Mouse (Mus musculus): Measurements from ENCODE around the gene Zfand2b. TPM values are rescaled to one million over a fixed set of nuclear protein-coding genes. Genes with fewer than 3 reads are reported as not detected.

Gene Zfand2b
- polyA plus RNA-seq (2014; fragmentation: Nextera tagmentation; extraction: Ambion mirVana), result 41.0 and 43.4 TPM in 2 replicates

DNA sequence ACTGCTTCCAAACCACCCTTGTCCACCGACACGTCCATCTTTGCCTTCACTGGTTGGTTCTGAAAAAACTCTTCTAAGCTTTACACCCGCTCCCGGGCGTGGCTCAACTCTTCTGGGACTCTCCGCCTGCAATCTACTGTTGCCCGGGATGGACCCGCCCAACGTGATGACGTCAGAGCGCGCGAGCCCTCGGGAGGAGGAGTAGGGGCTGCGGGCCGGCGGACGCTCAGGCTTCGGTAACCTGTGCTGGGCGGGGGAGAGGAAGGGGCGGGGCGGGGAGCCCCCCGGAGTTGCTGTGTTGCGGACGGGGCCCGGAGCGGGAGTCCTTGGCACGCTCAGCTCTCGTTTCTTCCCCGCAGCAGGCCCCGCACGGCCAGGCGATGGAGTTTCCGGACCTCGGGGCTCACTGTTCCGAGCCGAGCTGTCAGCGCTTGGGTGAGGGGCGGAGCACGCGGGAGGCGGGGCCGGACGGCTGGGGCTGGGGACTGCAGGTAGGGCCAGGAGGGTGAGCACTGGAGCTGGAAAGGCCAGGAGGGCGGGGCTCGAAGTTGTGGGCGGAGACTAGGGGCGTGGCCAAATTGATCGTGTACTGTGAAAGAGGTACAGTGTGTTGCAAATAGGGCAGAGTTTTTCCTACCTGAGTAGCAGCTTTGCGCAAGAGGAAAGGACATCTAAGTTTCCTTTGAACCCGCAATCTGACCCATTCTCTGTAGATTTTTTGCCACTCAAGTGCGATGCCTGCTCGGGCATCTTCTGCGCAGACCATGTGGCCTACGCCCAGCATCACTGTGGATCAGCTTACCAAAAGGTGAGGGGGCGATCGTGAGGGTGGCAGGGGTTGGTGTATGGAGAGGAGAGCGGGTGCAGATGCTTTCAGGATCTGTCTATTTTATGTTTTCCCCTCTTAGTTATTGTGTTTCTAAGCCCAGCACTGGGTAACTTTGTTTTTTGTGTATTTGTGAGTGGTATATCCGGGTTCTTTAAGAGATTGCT lies at the start of gene Zfand2b:
Zfand2b (plus strand) TSS at position 175 of the 993 bp plus-strand sequence.
- Histone ChIP-seq H3K9ac (replicated peaks; ENCODE audit: low read depth, low read length) (peak within 1 kb of the TSS; percentile 34; the same call in 1 of the 2 replicates), H3K9me3 (ENCODE audit: control insufficient read depth, low read depth, low read length) (no peaks in the 10 kb centered on the region), H3K36me3 (ENCODE audit: control insufficient read depth, insufficient read depth, low read length) (peaks cover 30% of the 10 kb centered on the region), H3K4me1 (ENCODE audit: control insufficient read depth, insufficient read depth, low read length) (peaks cover 3% of the 10 kb centered on the region), H3K4me2 (replicated peaks; ENCODE audit: low read depth, low read length) (peak within 1 kb of the TSS; percentile 55), H3K27me3 (ENCODE audit: control insufficient read depth, insufficient read depth, low read length) (no peaks in the 10 kb centered on the region), H3K4me3 (ENCODE audit: low read depth, low read length) (peak within 1 kb of the TSS; percentile 59), H3K27ac (ENCODE audit: low read length) (peak within 1 kb of the TSS; percentile 75; the same call in 1 of the 2 replicates)
- under 1% methylated on average over 57 of the region's 59 CpGs for WGBS
- peak; percentile 97 for ATAC-seq (ENCODE audit: insufficient number of reproducible peaks, insufficient read depth, low FRiP score, low read depth)

- Histone ChIP-seq H3K4me1 (ENCODE audit: control insufficient read depth, insufficient read depth, low read length) (peaks cover 6% of the 10 kb centered on the region; the same call in 1 of the 2 replicates), H3K4me2 (replicated peaks; ENCODE audit: low read depth, low read length) (no peak overlapping the region), H3K4me3 (ENCODE audit: low read depth, low read length) (no peak overlapping the region), H3K9me3 (ENCODE audit: control insufficient read depth, low read depth, low read length) (no peaks in the 10 kb centered on the region), H3K27ac (ENCODE audit: low read length) (no peak overlapping the region), H3K27me3 (ENCODE audit: control insufficient read depth, insufficient read depth, low read length) (no peaks in the 10 kb centered on the region), H3K36me3 (ENCODE audit: control insufficient read depth, insufficient read depth, low read length) (no peaks in the 10 kb centered on the region), H3K9ac (replicated peaks; ENCODE audit: low read depth, low read length) (no peak overlapping the region)
- WGBS, result 76% methylated on average over 3 of the region's 3 CpGs
- ATAC-seq (ENCODE audit: insufficient number of reproducible peaks, insufficient read depth, low FRiP score, low read depth), result no peak
Observed at GRCm38 (mm10) chr1:75122211-75122610, 46.2 kb upstream of the Zfand2b start.

GRCm38 (mm10) chr1:75124346-75125321 lies 43.8 kb upstream of the Zfand2b start, which contains the start of gene Nhej1:
Gene Nhej1 (minus strand): TSS chr1:75125200.
- Histone ChIP-seq H3K27me3 (ENCODE audit: control insufficient read depth, insufficient read depth, low read length) (no peaks in the 10 kb centered on the region), H3K36me3 (ENCODE audit: control insufficient read depth, insufficient read depth, low read length) (no peaks in the 10 kb centered on the region), H3K4me1 (ENCODE audit: control insufficient read depth, insufficient read depth, low read length) (peaks cover 6% of the 10 kb centered on the region; the same call in 1 of the 2 replicates), H3K9me3 (ENCODE audit: control insufficient read depth, low read depth, low read length) (no peaks in the 10 kb centered on the region), H3K4me3 (ENCODE audit: low read depth, low read length) (peak within 1 kb of the TSS; percentile 27), H3K9ac (replicated peaks; ENCODE audit: low read depth, low read length) (peak within 1 kb of the TSS; percentile 33; the same call in 1 of the 2 replicates), H3K27ac (ENCODE audit: low read length) (peak within 1 kb of the TSS; percentile 94), H3K4me2 (replicated peaks; ENCODE audit: low read depth, low read length) (peak within 1 kb of the TSS; percentile 46)
- peak; percentile 95 for ATAC-seq (ENCODE audit: insufficient number of reproducible peaks, insufficient read depth, low FRiP score, low read depth)
- 1% methylated on average over 56 of the region's 56 CpGs for WGBS

DNA sequence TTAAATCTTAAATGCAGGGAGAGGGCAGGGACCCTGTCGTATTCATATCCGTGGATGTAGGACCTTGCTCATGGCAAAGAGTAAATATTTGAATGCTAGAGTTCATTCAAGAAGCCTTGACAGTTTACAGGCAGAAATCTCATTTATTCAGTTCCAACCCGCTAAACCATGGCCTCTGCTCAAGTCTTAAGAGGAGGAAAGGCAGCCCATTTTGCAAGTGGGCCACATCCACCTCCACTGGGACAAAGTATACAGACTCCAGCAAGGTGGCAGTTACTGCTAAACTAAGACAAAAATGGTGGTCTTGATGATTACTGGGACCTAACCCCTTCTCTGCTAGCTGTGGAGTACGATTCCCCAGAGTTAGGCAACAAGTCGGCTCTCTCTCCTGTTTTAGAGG lies 43.0 kb upstream of the Zfand2b start:
- WGBS, result 27% methylated on average over 5 of the region's 5 CpGs
- Histone ChIP-seq H3K9ac (replicated peaks; ENCODE audit: low read depth, low read length) (no peak overlapping the region), H3K4me3 (ENCODE audit: low read depth, low read length) (peak overlapping the region; percentile 27), H3K4me1 (ENCODE audit: control insufficient read depth, insufficient read depth, low read length) (peaks cover 6% of the 10 kb centered on the region; the same call in 1 of the 2 replicates), H3K27me3 (ENCODE audit: control insufficient read depth, insufficient read depth, low read length) (no peaks in the 10 kb centered on the region), H3K4me2 (replicated peaks; ENCODE audit: low read depth, low read length) (peak overlapping the region; percentile 41), H3K36me3 (ENCODE audit: control insufficient read depth, insufficient read depth, low read length) (no peaks in the 10 kb centered on the region), H3K9me3 (ENCODE audit: control insufficient read depth, low read depth, low read length) (no peaks in the 10 kb centered on the region), H3K27ac (ENCODE audit: low read length) (peak overlapping the region; percentile 94)
- ATAC-seq (ENCODE audit: insufficient number of reproducible peaks, insufficient read depth, low FRiP score, low read depth), result no peak

DNA sequence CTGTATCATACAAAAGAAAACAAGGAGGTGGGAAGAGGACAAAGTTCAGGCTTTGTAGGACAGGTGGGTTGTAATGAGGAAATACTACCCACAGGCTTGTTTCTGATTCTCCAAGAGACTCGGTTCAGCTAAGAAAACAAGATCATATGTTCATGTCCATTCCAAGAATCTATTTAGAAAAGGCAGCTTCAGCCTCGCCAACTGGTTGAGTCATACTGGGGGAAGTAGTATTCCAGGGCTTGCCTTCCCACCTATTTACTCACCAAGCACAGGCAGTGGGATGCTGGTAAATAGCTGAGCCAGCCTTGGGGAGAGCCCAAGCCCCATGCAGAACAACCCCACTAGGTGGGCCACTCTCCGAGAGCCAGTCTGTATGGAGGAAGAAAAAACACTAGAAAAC lies 39.8 kb upstream of the Zfand2b start:
- Histone ChIP-seq H3K9ac (replicated peaks; ENCODE audit: low read depth, low read length) (no peak overlapping the region), H3K27ac (ENCODE audit: low read length) (no peak overlapping the region), H3K4me1 (ENCODE audit: control insufficient read depth, insufficient read depth, low read length) (peaks cover 6% of the 10 kb centered on the region; the same call in 1 of the 2 replicates), H3K4me3 (ENCODE audit: low read depth, low read length) (no peak overlapping the region), H3K9me3 (ENCODE audit: control insufficient read depth, low read depth, low read length) (no peaks in the 10 kb centered on the region), H3K4me2 (replicated peaks; ENCODE audit: low read depth, low read length) (no peak overlapping the region), H3K36me3 (ENCODE audit: control insufficient read depth, insufficient read depth, low read length) (no peaks in the 10 kb centered on the region), H3K27me3 (ENCODE audit: control insufficient read depth, insufficient read depth, low read length) (no peaks in the 10 kb centered on the region)
- WGBS, result 74% methylated on average over 3 of the region's 3 CpGs
- ATAC-seq (ENCODE audit: insufficient number of reproducible peaks, insufficient read depth, low FRiP score, low read depth), result no peak

DNA sequence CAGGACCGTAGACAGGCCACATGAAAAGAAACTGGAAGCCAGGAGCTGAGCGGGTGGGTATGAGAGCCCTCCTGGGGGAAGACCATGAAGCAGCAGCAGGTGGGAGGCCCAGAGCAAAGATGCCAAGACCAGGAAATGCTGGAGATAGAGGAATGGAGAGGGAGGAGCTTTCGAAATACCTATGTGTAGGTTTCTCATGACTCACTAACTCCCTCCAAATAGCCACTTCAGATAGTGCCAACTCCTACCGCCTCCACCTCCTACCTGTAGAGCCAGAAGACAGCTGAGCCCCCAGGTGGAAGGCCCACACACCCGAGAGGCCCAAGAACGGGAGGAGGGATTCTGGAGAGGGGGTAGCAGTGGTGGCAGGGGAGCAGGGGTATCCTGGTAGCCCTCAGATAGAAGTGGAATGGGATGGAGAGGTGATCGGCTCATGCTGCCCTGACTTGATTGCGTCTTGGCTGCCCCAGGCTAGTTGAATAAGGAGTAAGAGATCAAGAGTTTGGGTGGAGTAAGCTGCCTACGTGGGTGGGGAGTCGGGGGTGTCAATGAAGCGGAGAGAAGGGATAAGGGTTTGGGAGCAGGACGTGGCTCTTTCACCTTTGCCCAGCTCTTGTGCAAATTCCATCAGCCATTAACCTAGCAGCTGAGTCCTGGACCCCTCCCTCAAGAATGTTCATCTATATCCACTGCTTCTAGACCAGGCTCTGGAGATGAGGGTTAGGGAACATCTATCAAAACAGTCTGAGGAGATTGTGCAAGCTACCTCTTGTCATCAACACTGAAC lies 34.8 kb upstream of the Zfand2b start, which contains the start of gene Slc23a3:
Slc23a3 (minus strand) TSS at position 470 of the 787 bp plus-strand sequence.
- no peak; the same call in 1 of the 2 replicates for ATAC-seq (ENCODE audit: insufficient number of reproducible peaks, insufficient read depth, low FRiP score, low read depth)

GRCm38 (mm10) chr1:75136293-75136692 lies 32.2 kb upstream of the Zfand2b start:
- 60% methylated on average over 6 of the region's 6 CpGs for WGBS
- no peak overlapping the region for H3K4me3 ChIP-seq (ENCODE audit: low read depth, low read length)
- no peaks in the 10 kb centered on the region for H3K27me3 ChIP-seq (ENCODE audit: control insufficient read depth, insufficient read depth, low read length)
- H3K36me3 ChIP-seq (ENCODE audit: control insufficient read depth, insufficient read depth, low read length), result peaks cover 34% of the 10 kb centered on the region
- H3K9me3 ChIP-seq (ENCODE audit: control insufficient read depth, low read depth, low read length), result no peaks in the 10 kb centered on the region
- ATAC-seq (ENCODE audit: insufficient number of reproducible peaks, insufficient read depth, low FRiP score, low read depth), result no peak
- no peak overlapping the region for H3K27ac ChIP-seq (ENCODE audit: low read length)
- no peak overlapping the region for H3K9ac ChIP-seq (replicated peaks; ENCODE audit: low read depth, low read length)
- no peak overlapping the region for H3K4me2 ChIP-seq (replicated peaks; ENCODE audit: low read depth, low read length)
- peaks cover 6% of the 10 kb centered on the region; the same call in 1 of the 2 replicates for H3K4me1 ChIP-seq (ENCODE audit: control insufficient read depth, insufficient read depth, low read length)

More for the DNA sequence above, 34.8 kb upstream of the Zfand2b start, which contains the start of gene Slc23a3:
- no peaks in the 10 kb centered on the region for H3K9me3 ChIP-seq (ENCODE audit: control insufficient read depth, low read depth, low read length)
- H3K4me1 ChIP-seq (ENCODE audit: control insufficient read depth, insufficient read depth, low read length), result no peaks in the 10 kb centered on the region
- H3K9ac ChIP-seq (replicated peaks; ENCODE audit: low read depth, low read length), result no peak within 1 kb of the TSS
- H3K4me3 ChIP-seq (ENCODE audit: low read depth, low read length), result no peak within 1 kb of the TSS
- H3K27ac ChIP-seq (ENCODE audit: low read length), result no peak within 1 kb of the TSS
- H3K4me2 ChIP-seq (replicated peaks; ENCODE audit: low read depth, low read length), result no peak within 1 kb of the TSS
- 49% methylated on average over 12 of the region's 12 CpGs for WGBS
- peaks cover 24% of the 10 kb centered on the region; the same call in 1 of the 2 replicates for H3K36me3 ChIP-seq (ENCODE audit: control insufficient read depth, insufficient read depth, low read length)
- H3K27me3 ChIP-seq (ENCODE audit: control insufficient read depth, insufficient read depth, low read length), result no peaks in the 10 kb centered on the region

Measured in stomach, embryonic 14.5 days (tissue).